Mouse (Mus musculus): ENCODE measurements around the gene Egfl8. TPM values are rescaled to one million over a fixed set of nuclear protein-coding genes. Genes with fewer than 3 reads are reported as not detected.

The Egfl8 gene
- polyA plus RNA-seq, 1 experiment, result 7.2 TPM

GRCm38 (mm10) chr17:34646906-34647787, 31.4 kb upstream of the Egfl8 start, which contains the start of gene Atf6b:
Gene Atf6b, plus strand, starts transcription at chr17:34647146.
- H3K4me3 ChIP-seq (replicated peaks; ENCODE audit: control insufficient read depth, low read depth, low read length), result peak within 1 kb of the TSS; percentile 88
- peak within 1 kb of the TSS; percentile 72 for H3K27ac ChIP-seq (ENCODE audit: control insufficient read depth, insufficient read depth, low read depth, low read length, poor library complexity)
- TF ChIP-seq POLR2A (IDR thresholded peaks at IDR 0.05; ENCODE audit: borderline replicate concordance, control insufficient read depth, low read depth, low read length) (peak; percentile 49; the same call in 1 of the 2 replicates), CTCF (IDR thresholded peaks at IDR 0.05; ENCODE audit: control insufficient read depth, insufficient read depth, low read length) (no peak)
- H3K4me1 ChIP-seq (ENCODE audit: control insufficient read depth, insufficient read depth, low read length), result peaks cover 4% of the 10 kb centered on the region
- WGBS, result under 1% methylated on average over 66 of the region's 66 CpGs

GRCm38 (mm10) chr17:34645831-34646511, 30.2 kb upstream of the Egfl8 start:
- H3K27ac ChIP-seq (ENCODE audit: control insufficient read depth, insufficient read depth, low read depth, low read length, poor library complexity), result peak overlapping the region; percentile 45; the same call in 1 of the 2 replicates
- TF ChIP-seq POLR2A (IDR thresholded peaks at IDR 0.05; ENCODE audit: borderline replicate concordance, control insufficient read depth, low read depth, low read length) (no peak), CTCF (IDR thresholded peaks at IDR 0.05; ENCODE audit: control insufficient read depth, insufficient read depth, low read length) (no peak)
- H3K4me3 ChIP-seq (replicated peaks; ENCODE audit: control insufficient read depth, low read depth, low read length), result peak overlapping the region; percentile 33
- H3K4me1 ChIP-seq (ENCODE audit: control insufficient read depth, insufficient read depth, low read length), result peaks cover 7% of the 10 kb centered on the region
- 48% methylated on average over 30 of the region's 30 CpGs for WGBS

GRCm38 (mm10) chr17:34645256-34645829, 29.6 kb upstream of the Egfl8 start:
- no peak for TF ChIP-seq CTCF (IDR thresholded peaks at IDR 0.05; ENCODE audit: control insufficient read depth, insufficient read depth, low read length)
- TF ChIP-seq POLR2A (IDR thresholded peaks at IDR 0.05; ENCODE audit: borderline replicate concordance, control insufficient read depth, low read depth, low read length), result no peak
- Histone ChIP-seq H3K4me1 (ENCODE audit: control insufficient read depth, insufficient read depth, low read length) (peaks cover 7% of the 10 kb centered on the region), H3K4me3 (replicated peaks; ENCODE audit: control insufficient read depth, low read depth, low read length) (peak overlapping the region; percentile 27), H3K27ac (ENCODE audit: control insufficient read depth, insufficient read depth, low read depth, low read length, poor library complexity) (no peak overlapping the region)
- WGBS, result 66% methylated on average over 10 of the region's 10 CpGs

- WGBS, result 1% methylated on average over 16 of the region's 16 CpGs
- Histone ChIP-seq H3K4me3 (replicated peaks; ENCODE audit: control insufficient read depth, low read depth, low read length) (peak within 1 kb of the TSS; percentile 71), H3K27ac (ENCODE audit: control insufficient read depth, insufficient read depth, low read depth, low read length, poor library complexity) (peak within 1 kb of the TSS; percentile 55), H3K4me1 (ENCODE audit: control insufficient read depth, insufficient read depth, low read length) (peaks cover 7% of the 10 kb centered on the region)
- TF ChIP-seq POLR2A (IDR thresholded peaks at IDR 0.05; ENCODE audit: borderline replicate concordance, control insufficient read depth, low read depth, low read length) (no peak), CTCF (IDR thresholded peaks at IDR 0.05; ENCODE audit: control insufficient read depth, insufficient read depth, low read length) (no peak)
Measured at GRCm38 (mm10) chr17:34644608-34645007, 28.8 kb upstream of the Egfl8 start, which contains the start of gene Fkbpl. Gene Fkbpl, plus strand, starts transcription at chr17:34644764.

GRCm38 (mm10) chr17:34643944-34644343, 28.2 kb upstream of the Egfl8 start:
- Histone ChIP-seq H3K27ac (ENCODE audit: control insufficient read depth, insufficient read depth, low read depth, low read length, poor library complexity) (no peak overlapping the region), H3K4me1 (ENCODE audit: control insufficient read depth, insufficient read depth, low read length) (peaks cover 7% of the 10 kb centered on the region), H3K4me3 (replicated peaks; ENCODE audit: control insufficient read depth, low read depth, low read length) (no peak overlapping the region)
- 81% methylated on average over 10 of the region's 10 CpGs for WGBS
- no peak for TF ChIP-seq POLR2A (IDR thresholded peaks at IDR 0.05; ENCODE audit: borderline replicate concordance, control insufficient read depth, low read depth, low read length)
- TF ChIP-seq CTCF (IDR thresholded peaks at IDR 0.05; ENCODE audit: control insufficient read depth, insufficient read depth, low read length), result no peak

- Histone ChIP-seq H3K4me3 (replicated peaks; ENCODE audit: control insufficient read depth, low read depth, low read length) (no peak overlapping the region), H3K27ac (ENCODE audit: control insufficient read depth, insufficient read depth, low read depth, low read length, poor library complexity) (no peak overlapping the region), H3K4me1 (ENCODE audit: control insufficient read depth, insufficient read depth, low read length) (peaks cover 9% of the 10 kb centered on the region)
- 89% methylated on average over 4 of the region's 4 CpGs for WGBS
- no peak for TF ChIP-seq POLR2A (IDR thresholded peaks at IDR 0.05; ENCODE audit: borderline replicate concordance, control insufficient read depth, low read depth, low read length)
- TF ChIP-seq CTCF (IDR thresholded peaks at IDR 0.05; ENCODE audit: control insufficient read depth, insufficient read depth, low read length), result no peak
Measured at GRCm38 (mm10) chr17:34643379-34643778, 27.6 kb upstream of the Egfl8 start.

GRCm38 (mm10) chr17:34641945-34642344, 26.2 kb upstream of the Egfl8 start:
- 55% methylated on average over 3 of the region's 3 CpGs for WGBS
- H3K4me1 ChIP-seq (ENCODE audit: control insufficient read depth, insufficient read depth, low read length), result peaks cover 7% of the 10 kb centered on the region
- H3K4me3 ChIP-seq (replicated peaks; ENCODE audit: control insufficient read depth, low read depth, low read length), result no peak overlapping the region
- TF ChIP-seq CTCF (IDR thresholded peaks at IDR 0.05; ENCODE audit: control insufficient read depth, insufficient read depth, low read length) (no peak), POLR2A (IDR thresholded peaks at IDR 0.05; ENCODE audit: borderline replicate concordance, control insufficient read depth, low read depth, low read length) (no peak)
- no peak overlapping the region for H3K27ac ChIP-seq (ENCODE audit: control insufficient read depth, insufficient read depth, low read depth, low read length, poor library complexity)

Measured in bone marrow, adult 2 months (tissue).